Mouse (Mus musculus) lung, postnatal 10 days (tissue): ENCODE results near the gene Aaed1.

Source experiments
- DNase-seq: peaks from one replicate; pipeline ENCODE4 v3.0.0; 2021

Gene Aaed1

DNA sequence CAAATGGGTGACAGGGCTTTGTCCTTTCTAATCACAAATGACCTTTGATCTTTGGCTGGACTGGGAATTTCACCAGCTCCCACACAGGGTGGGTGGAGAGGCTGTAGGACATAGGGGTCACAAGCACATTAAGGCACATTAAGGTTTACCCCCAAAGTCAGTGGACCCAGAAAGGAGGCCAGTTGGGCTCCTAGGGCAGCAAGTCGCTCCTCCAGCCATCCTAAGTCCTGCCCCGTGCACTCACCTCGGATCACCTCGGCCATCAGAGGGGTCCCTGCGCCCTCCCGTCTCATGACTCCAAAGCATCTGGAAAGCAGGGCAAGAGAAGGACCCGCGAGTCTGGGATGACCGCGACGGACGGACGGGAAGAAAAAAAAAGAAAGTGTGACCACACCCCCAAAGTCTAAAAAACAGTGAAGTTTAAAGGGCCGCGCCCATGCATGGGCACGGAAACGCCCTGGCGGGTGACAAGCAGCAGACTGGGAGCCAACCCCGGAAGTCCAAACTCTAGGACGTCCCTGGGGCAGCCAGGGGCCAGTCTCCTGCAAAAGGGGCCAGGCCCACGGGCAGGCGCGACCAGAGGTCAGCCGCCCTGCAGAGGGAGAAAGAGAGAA lies 64.2 kb downstream of the Aaed1 start:
- peak; percentile 84 for DNase-seq

DNA sequence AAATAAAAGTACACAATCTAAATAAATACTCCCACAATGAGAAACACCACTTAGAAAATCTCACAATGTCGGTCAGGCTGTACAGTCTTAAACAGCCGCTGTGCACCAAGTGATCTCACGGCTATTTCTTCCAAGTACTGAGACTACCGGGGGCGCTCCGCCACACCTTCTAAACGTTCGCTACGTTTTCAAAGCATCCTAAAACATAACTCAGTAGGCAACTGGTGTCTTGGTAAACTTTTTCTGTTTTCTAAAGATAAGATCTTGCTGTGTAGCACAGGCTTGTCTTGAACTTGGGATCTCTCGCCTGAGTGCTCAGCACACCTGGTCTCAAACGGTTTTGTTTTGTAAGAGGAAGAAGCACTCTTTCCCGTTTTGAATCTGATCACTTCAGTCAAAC lies 66.4 kb downstream of the Aaed1 start:
- DNase-seq: no peak

DNA sequence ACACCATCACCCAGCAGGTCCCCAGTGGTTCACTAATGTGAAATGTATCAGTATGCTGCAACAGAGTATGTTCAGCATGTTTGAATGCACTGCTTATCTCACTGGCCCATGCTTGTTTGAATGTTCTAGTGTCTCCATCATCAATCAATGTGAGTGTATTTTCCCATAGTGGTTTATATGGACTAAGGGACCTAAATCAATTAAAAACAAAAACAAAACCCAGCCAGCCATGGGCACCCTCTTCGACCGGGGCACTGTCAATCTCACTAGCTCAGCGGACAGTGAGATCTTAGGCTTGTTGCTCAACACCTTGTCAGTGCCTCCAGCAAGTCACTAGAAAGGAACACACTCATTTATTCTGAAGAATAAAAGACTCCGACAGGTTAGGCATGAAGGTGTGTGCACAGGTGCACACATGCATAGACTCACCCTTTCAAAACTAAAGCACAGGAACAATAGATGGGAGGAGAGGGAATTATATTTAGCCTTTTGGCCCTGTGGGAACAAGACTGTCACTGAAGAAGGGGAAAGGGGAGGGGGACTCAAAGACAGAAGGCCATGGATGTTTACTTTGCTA lies 67.7 kb downstream of the Aaed1 start:
- no peak for DNase-seq

- DNase-seq: no peak
Measured at GRCm38 (mm10) chr13:64242721-64243120, 69.8 kb downstream of the Aaed1 start.

GRCm38 (mm10) chr13:64240626-64241025 lies 71.9 kb downstream of the Aaed1 start:
- no peak for DNase-seq

GRCm38 (mm10) chr13:64237681-64238157 lies 74.8 kb downstream of the Aaed1 start:
- no peak for DNase-seq

GRCm38 (mm10) chr13:64237000-64237680 lies 75.4 kb downstream of the Aaed1 start:
- no peak for DNase-seq

GRCm38 (mm10) chr13:64235777-64236176 lies 76.7 kb downstream of the Aaed1 start:
- DNase-seq: no peak

DNA sequence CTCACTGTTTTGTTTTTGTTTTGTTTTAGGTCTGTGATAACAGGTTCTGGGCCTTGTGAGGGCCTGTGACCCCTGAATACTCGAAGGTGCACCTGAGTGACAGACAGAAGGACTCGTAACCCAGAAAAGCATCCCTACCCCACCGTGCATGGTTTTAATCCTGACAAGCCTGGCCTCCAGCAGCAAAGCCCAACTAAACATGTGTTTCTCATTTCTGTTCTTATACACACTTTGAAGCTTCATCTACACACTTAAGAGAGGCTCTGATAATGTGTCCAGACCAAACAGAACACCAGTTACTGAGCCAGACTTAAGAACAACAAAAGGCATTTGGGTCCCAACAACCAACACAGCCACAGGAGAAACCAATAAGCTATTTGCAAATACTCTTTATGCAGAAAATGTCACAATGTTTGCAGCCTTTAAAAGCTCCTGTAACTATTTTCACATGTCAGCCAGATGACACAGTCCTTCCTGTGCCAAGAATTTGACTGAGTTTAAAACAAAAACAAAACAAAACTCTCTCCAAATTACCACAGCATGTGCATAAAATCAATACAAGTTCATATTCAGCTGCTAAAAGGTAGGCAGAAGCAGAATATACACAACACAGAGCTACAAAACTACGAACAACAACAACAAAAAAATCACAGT lies 77.3 kb downstream of the Aaed1 start:
- DNase-seq: no peak

DNA sequence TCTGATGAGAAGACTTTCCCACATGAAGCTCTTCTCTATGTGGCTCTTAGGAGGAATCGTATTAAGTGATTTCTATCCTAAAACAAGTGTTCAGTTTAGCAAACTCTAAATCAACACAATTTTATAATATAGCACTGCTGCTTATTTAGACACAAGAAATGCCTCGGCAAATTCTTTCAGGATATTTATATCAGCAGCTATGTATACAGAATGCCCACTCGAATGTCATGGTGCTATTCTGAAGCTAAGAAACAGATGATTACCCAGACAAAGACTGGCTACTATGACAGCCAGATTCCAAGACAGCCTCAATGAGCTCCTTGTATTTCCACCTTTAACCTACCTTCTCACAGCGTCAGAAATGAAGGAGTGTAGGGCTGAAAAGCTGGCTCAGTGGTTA lies 79.4 kb downstream of the Aaed1 start:
- no peak for DNase-seq

- no peak for DNase-seq
Measured at GRCm38 (mm10) chr13:64226725-64227124, 85.8 kb downstream of the Aaed1 start.

GRCm38 (mm10) chr13:64225738-64226137 lies 86.8 kb downstream of the Aaed1 start:
- no peak for DNase-seq
